Mouse (Mus musculus) heart, embryonic 11.5 days (tissue): Measurements from ENCODE around the gene Sertad4. TPM values are rescaled to one million over a fixed set of nuclear protein-coding genes. Genes with fewer than 3 reads are reported as not detected.

Experiments
- ATAC-seq: fragments of 200-750 bp; cut with Nextera tagmentation; replicated peaks from 2 replicates; pipeline ENCODE4 v1.8.0; 2017; ENCODE audit warnings: moderate library complexity; ENCODE audit not compliant: insufficient number of reproducible peaks, low FRiP score, low TSS enrichment
- H3K27ac ChIP-seq: fragments of 300-500 bp; sonication (generic); 2 replicates; pipeline ENCODE4 v1.5.1; 2014; ENCODE audit warnings: mild to moderate bottlenecking, low read depth, low read length
- H3K27me3 ChIP-seq: fragments of 300-500 bp; sonication (generic); 2 replicates; pipeline ENCODE4 v1.6.1; 2014; ENCODE audit warnings: mild to moderate bottlenecking, low read length, mixed read lengths; ENCODE audit not compliant: control insufficient read depth, insufficient read depth
- H3K36me3 ChIP-seq: fragments of 300-500 bp; sonication (generic); 2 replicates; pipeline ENCODE4 v1.6.1; 2014; ENCODE audit warnings: mild to moderate bottlenecking, low read length, moderate library complexity, mixed read lengths; ENCODE audit not compliant: control insufficient read depth, insufficient read depth
- H3K4me1 ChIP-seq: fragments of 300-500 bp; sonication (generic); 2 replicates; pipeline ENCODE4 v1.6.1; 2014; ENCODE audit warnings: low read length; ENCODE audit not compliant: control insufficient read depth, insufficient read depth
- H3K4me2 ChIP-seq: fragments of 300-500 bp; sonication (generic); 2 replicates; pipeline ENCODE4 v1.6.1; 2014; ENCODE audit warnings: mild to moderate bottlenecking, moderate library complexity
- H3K4me3 ChIP-seq: fragments of 300-500 bp; sonication (generic); 2 replicates; pipeline ENCODE4 v1.5.1; 2014; ENCODE audit warnings: low read depth, low read length
- H3K9ac ChIP-seq: fragments of 300-500 bp; sonication (generic); 2 replicates; pipeline ENCODE4 v1.6.1; 2014; ENCODE audit warnings: mild to moderate bottlenecking, low read depth, low read length, moderate library complexity
- H3K9me3 ChIP-seq: fragments of 300-500 bp; sonication (generic); replicated peaks from 2 replicates; pipeline ENCODE4 v1.6.1; 2016; ENCODE audit warnings: low read length; ENCODE audit not compliant: control insufficient read depth
- WGBS: fragments of 180-500 bp; shearing (Covaris S2); extraction: QIAGEN DNeasy Blood & Tissue Kit; methylation state at CpG from one replicate; pipeline ENCODE4 v1.1.7; 2014; ENCODE audit not compliant: insufficient replicate concordance; 5-methylcytosine and 5-hydroxymethylcytosine counted together
- polyA plus RNA-seq: library from polyadenylated mRNA; unstranded; fragments of >200 nt; fragmentation: Nextera tagmentation; extraction: Ambion mirVana; gene quantifications from 2 replicates; pipeline ENCODE4 v1.2.1, GENCODE M21; 2014

The Sertad4 gene
- polyA plus RNA-seq, 1 experiment from 2014 or later, result 8.9 TPM

GRCm38 (mm10) chr1:192796201-192797010 lies 59.1 kb downstream of the Sertad4 start:
- no peaks in the 10 kb centered on the region for H3K9me3 ChIP-seq
- H3K36me3 ChIP-seq, result no peaks in the 10 kb centered on the region
- H3K27me3 ChIP-seq, result no peaks in the 10 kb centered on the region
- 2% methylated on average over 16 of the region's 21 CpGs for WGBS
- peaks cover 31% of the 10 kb centered on the region for H3K4me1 ChIP-seq
- peak overlapping the region; percentile 49; the same call in 1 of the 2 replicates for H3K9ac ChIP-seq
- ATAC-seq, result peak; percentile 51; the same call in 1 of the 2 replicates
- peak overlapping the region; percentile 49 for H3K4me2 ChIP-seq
- H3K27ac ChIP-seq, result peak overlapping the region; percentile 78
- 0 out of 2 replicates have a peak overlapping the region, but pooled peaks have one; percentile 12 for H3K4me3 ChIP-seq

- Histone ChIP-seq H3K27me3 (no peaks in the 10 kb centered on the region), H3K36me3 (no peaks in the 10 kb centered on the region), H3K4me1 (peaks cover 33% of the 10 kb centered on the region), H3K9ac (no peak overlapping the region), H3K4me3 (no peak overlapping the region), H3K9me3 (no peaks in the 10 kb centered on the region), H3K27ac (peak overlapping the region; percentile 78; the same call in 1 of the 2 replicates), H3K4me2 (no peak overlapping the region)
- WGBS, result 51% methylated on average over 9 of the region's 9 CpGs
- 0 out of 2 replicates have a peak, but pooled peaks have one; percentile 27 for ATAC-seq
Measured at GRCm38 (mm10) chr1:192794957-192795745, 60.4 kb downstream of the Sertad4 start.

Other genes with a start within 250 kb of the Sertad4 start
- 7.2 and 9.5 TPM in 2 replicates for gene Hhat, start 84.5 kb downstream of the Sertad4 start, polyA plus RNA-seq
- gene Syt14, start 180.0 kb upstream of the Sertad4 start, polyA plus RNA-seq, result 2.3 and 2.4 TPM in 2 replicates